Mouse (Mus musculus) heart, postnatal 25 days (tissue): Measurements from ENCODE around the gene Aox4. TPM values are rescaled to one million over a fixed set of nuclear protein-coding genes. Genes with fewer than 3 reads are reported as not detected.

Experiments
- DNase-seq: peaks from one replicate; pipeline ENCODE4 v3.0.0; 2022; ENCODE audit warnings: low spot score
- intact Hi-C: fragments of 180-260 bp; cut with DNase I; formaldehyde crosslinking; loops from one replicate; pipeline ENCODE4 v1.15.1; 2025
- total RNA-seq, 2 experiments: library from RNA; stranded (reverse); gene quantifications; 2 replicates each; pipeline ENCODE4 v1.2.3; 2021

Gene Aox4
- total RNA-seq = not detected

DNA sequence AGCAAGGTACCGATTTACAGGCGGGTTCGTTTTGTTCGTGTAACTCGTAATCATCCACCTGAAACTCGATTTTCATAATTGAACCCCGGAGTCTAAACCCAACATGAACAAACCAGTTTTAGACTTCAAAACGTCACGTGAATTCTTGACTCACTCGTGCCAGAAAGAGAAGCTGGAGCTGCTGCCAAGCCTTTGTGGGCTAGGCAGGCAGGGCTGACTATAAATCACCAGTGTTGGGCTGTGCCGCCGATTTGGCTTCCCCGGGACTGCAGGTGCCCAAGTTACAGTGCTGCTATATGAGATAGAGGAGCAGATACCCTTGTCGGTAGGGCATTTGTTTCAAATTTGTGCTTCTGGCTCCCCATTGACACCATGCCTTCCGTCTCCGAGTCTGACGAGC, at the start of gene Aox4:
Gene Aox4, plus strand, starts transcription at position 195 of the 400 bp plus-strand sequence.
- intact Hi-C loops = no loop called here
- no peak for DNase-seq

DNA sequence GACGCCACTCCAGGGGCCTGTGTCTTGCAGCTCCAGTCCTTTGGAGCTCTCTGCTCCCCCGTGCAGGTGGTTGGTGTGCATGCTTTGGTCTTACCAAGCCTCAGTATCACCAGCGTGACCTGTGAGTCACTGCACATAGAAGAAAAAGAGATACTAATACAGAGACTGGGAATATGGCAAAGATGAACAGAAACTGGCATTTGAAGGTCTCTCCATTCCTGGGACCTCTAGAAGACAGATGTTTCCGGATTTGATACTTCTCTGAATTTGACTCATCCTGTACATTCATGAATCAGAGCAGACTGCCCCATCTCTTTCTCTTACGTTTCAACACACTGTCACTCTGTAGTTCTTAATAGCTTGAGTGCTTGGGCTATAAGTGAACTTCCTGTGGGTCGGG, 40.3 kb upstream of the Aox4 start:
- intact Hi-C loops = no loop called here
- no peak for DNase-seq

DNA sequence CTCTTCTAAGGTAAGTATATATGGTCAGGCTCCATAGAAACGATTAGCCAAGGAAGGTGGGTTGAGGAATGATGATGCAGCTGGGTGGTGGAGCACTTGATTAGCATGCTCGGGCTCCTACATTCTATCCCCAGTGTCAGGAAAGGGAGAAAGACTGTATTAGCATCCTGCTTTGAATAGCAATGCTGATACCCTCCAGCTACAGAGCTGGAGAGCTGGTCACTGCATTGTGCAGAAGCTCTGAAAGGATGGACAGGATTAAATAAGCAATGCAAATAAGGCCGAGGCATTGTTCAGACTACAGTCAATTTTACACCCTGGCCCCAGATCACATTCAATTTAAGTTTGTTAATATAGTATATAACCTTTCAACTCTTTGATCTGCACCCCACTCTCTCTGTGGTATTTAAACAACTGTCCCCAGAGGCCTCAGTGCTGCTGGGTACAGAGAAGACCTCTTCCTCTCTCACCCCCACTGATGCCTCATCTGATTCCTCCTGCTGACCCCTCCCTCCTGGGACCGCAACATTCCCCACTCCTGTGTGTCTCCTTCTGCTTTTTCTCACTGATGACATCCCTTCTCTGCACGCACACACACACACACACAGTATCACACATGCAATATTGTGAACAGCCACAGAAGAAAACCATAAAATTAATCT, 21.6 kb upstream of the Aox4 start:
- DNase-seq = no peak
- intact Hi-C loops = no loop called here

DNA sequence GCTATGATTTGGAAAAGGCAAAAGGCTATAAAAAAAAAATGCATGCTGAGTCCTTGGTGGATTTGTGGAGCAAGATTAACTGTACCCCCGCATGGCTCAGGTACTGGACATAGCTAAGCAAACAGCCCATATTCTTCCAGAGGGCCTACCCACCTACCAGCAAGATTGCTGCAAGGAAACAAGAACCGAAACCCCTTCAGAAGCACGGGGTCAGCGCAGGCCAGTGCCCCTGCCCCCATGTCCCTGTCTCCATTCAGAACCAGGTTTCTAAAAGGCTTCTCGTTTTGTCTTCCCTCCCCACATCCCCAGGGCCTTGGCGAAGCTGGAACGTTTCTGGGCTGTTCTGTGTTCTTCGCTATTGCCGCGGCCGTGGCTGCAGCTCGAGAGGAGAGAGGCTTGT, 15.9 kb upstream of the Aox4 start:
- intact Hi-C loops = no loop called here
- DNase-seq = no peak

DNA sequence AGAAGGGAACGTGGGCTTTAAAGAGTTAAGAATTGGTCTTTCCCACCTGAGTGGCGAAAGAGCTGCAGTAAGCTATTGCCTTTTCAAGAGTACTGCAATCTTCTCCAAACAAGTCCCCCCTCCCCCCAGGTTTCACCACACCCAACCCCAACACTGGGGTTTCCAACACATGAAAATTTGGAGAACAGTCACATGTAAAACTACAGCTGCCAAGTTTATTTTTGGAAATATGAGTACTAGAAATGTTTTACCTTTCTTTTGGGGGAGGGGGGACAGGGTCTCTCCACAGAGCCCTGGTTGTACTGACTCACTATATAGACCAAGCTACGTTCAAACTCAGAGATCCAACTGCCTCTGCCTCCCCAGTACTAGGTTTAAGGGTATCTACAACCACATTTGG, 15.2 kb upstream of the Aox4 start:
- no peak for DNase-seq
- intact Hi-C loops = no loop called here

DNA sequence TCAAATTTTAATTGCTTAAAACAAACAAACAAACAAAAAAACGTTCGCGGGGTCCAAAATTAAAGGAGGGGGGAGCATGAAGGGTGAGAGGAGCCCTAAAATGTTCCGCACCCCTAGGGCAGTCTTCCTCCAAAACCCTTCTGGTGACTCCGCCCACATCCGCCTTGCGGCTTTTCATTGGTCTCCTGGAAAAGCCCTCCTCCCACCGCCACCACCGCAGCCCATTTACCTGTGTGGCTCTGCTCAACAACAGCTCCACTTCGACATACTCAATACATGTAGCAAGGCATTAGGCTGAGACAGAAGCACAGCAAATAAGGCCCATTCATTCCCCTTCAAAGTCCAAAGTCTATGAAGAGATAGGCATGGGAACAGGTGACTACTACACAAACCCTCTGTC, 14.7 kb upstream of the Aox4 start:
- intact Hi-C loops = no loop called here
- no peak for DNase-seq

DNA sequence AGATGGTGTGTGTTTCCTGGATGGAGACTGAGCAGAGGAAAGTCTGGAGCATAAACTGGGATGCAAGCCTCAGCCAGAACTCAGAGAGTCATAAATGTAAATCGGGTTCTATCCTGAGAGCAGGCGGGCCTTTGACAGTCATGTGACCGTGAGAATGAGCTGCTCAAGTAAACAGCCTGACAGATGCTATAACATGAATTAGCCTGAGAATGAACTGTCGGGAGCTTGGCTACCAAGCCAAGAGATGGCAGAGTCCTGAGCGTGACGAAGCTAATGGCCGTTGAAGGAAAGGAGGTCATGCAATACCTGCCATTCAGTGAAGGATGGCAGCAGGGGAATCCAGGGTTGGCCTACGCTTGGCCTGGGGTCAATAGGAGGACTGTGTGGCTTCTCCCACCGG, 13.2 kb upstream of the Aox4 start:
- intact Hi-C loops = no loop called here
- no peak for DNase-seq

DNA sequence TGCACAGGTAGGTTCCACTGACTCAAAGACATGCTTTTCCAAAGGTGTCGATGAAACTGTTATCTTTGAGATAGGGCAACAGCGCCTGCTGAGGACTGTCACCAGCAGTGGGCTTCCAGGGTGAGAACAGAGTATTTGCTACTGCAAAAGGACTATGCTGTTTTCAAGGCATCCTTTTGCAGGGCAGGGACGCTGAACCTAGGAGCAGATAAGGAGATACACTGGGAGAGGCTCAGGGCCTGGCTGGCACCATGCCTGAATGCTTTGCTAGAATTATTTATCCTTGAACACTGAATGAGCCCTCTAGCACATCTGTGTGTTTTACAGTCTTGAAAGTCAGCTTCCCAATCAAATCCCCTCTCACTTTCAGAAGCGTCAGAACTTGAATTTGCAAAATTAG, 11.8 kb upstream of the Aox4 start:
- intact Hi-C loops = no loop called here
- DNase-seq = no peak

DNA sequence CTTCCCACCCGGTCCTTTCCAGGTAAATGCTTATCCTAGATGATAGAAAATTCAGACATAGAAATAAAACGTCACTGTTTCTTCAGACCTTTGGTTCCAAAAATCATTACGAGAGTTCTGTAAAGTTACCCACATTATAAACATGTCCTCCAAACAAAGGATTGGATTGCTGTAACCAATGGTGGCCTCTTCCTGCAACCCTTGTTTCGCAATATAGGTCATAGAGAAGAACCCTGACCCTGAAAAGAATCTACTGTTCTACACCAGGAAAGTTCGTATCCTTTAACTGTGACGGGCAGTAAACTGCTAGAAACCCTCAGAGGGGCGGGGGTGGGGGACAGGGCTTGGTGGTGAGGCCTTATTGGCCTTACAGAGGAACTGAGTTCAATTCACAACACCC, 2.6 kb downstream of the Aox4 start:
- intact Hi-C loops = no loop called here

DNA sequence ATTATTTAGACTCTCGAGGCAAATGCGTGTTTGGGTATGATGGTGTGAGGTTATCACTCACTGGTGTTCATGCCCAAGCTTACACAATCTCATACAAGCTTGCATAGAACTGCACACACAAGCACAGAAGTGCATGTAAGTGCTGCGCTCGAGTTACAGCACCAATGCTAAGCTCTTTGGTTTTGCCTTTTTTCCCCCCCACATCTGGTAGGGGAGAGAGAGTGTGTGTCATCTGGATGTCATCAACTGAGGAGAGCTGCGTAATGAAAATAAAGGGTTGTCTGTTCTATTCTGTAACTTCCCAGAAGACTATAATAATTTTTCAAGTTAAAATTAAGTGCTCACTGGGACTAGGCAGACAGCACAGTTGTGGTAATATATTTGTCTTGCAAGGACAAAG, 3.6 kb downstream of the Aox4 start:
- intact Hi-C loops = no loop called here
- no peak for DNase-seq

More for the DNA sequence above, 2.6 kb downstream of the Aox4 start:
- no peak for DNase-seq

DNA sequence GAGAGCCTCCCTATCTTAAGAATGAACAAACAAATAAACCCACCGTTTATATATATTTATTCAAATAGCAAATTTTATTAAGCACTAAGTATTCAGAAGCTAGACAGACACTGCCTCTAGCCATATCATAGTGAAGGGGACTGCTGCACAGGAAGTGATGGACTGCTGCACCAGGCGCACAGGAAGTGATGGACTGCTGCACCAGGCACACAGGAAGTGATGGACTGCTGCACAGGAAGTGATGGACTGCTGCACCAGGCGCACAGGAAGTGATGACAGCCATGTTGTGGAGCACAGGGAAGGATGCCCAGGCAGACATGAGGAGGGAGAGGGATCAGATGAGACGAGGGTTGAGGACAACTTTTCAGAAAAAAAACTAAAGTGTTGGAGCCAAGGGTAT, 5.2 kb downstream of the Aox4 start:
- intact Hi-C loops = no loop called here
- DNase-seq = no peak

DNA sequence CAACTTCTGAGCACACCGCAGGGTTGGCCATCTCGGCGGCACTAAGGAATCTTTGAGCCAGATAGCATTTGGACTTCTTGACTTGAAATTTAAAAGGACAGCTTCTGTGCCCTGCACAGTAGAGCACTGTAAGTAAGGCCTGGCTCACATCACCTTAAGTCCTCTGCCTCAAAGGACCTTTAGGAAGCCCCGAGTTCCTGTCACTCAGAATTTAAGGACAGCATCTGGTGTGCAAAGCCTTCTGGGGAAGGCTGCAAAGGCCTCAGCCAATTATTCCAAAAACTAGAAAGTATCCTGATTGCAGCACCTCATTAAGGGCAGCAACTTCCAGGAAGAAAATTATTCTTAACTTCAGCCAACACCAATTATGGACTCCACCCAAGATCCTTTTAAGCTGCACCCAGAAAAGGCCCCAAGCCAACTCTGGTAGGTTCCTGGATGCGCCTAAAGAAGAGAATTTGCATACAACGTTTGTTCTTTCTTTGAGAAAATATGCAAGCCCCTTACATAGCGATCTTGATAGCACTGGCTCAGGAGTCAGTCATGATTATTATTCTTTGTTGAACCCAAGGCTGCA, 5.8 kb downstream of the Aox4 start:
- no peak for DNase-seq
- intact Hi-C loops = no loop called here

DNA sequence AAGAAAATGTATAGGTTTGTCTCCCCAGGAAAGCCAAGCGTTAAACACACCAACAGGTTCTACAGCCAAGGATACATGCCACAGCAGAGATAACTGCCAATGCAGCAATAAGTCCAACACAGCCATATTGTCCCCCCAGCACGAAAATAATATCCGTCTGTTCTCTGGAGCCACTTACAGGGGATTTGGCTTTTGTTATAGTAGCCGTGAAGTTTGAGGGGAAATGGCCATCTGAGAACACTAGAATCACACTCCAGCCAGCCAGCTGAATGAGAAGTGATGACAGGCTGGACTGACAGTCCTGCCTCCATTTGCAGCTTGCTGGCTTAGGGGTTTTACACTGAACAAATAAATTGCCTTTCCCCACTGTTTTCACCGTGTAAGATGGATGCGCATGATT, 10.9 kb downstream of the Aox4 start:
- intact Hi-C loops = no loop called here
- no peak for DNase-seq

DNA sequence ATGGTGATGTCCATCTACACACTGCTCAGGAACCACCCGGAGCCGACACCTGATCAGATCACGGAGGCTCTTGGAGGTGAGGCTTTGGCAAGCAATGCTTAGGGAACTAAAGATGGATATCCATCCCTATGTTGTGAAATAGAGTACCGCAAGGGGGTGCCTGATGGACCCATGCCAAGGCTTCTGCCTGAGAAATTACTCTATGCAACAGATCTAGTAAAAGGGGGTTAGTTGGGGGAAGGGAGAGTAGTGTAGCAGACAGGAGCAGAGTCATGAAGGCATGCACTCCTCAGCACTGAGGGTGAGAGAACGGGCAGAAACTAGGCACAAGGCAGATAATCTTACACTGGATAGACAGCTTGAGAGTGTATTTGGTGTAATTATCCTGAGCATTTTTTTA, 11.7 kb downstream of the Aox4 start:
- DNase-seq = no peak
- intact Hi-C loops = no loop called here

DNA sequence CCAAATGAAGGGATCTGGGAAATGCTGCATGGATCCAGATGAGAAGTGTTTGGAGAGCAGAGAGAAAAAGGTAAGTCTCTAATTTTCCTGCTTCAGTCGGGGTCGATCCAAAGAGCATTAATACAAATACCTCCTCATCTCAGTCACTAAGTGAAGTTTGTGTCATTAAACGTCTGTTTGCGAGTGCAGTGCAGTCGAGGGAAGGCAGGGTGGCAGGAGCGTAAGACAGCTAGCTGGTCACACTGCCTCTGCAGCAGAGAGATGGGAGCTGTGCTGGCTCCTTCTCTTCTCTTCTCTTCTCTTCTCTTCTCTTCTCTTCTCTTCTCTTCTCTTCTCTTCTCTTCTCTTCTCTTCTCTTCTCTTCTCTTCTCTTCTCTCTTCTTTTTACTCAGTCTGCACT, 17.9 kb downstream of the Aox4 start:
- DNase-seq = no peak
- intact Hi-C loops = no loop called here

DNA sequence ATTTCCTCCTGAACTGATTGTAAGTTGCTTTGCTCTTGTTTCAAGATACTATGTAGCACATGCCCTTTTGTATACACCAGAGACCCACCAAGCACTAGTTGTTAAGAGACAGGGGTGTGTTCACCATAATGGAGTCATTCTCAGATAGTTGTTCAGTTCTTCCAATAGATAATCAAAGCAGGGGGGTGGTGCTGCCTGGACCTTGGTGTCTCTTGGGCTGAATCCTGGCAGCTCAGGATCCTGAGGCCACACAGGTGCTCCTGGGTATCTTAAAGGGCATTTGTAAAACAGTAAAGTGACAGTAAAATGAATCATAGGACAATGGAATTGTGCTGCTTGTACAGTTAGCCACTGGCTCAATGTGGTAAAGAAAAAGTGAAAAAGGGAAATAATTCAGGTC, 18.7 kb downstream of the Aox4 start:
- no peak for DNase-seq
- intact Hi-C loops = no loop called here

DNA sequence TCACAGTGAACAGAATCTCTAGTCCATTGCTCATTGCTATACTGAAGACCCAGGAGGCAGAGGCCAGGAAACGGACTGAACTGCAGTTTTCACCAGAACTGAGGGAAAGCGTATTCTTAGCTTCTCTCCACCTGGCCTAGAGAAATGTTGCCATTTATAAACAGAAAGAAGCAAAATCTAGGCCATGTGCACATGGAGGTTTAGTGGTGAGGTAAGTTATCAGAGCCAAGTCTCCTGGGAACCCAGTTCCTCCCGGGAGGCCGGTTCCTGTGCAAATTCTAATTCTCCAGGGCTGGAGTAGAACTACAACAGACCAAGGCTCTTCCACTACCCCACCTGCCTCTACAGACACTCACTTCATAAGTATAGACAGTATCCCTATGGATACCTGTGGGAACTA, 19.6 kb downstream of the Aox4 start:
- DNase-seq = no peak
- intact Hi-C loops = no loop called here

DNA sequence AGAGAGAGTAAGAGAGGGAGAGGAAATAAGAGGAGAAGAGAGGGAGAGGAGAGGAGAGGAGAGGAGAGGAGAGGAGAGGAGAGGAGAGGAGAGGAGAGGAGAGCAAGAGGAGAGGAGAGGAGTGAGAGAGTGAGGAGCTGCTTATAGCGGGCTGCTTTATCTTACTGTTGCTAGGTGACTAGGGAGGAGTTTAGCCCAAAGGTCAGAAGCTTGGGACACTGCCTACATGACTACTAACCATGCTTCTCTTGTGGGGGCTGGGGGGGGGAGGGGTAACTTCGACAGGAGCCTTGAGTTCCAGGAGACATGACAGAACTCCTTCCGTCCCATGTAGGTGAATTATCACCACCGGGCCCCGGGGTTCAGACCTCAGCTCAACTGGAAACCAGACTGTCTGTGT, 20.3 kb downstream of the Aox4 start:
- DNase-seq = no peak

DNA sequence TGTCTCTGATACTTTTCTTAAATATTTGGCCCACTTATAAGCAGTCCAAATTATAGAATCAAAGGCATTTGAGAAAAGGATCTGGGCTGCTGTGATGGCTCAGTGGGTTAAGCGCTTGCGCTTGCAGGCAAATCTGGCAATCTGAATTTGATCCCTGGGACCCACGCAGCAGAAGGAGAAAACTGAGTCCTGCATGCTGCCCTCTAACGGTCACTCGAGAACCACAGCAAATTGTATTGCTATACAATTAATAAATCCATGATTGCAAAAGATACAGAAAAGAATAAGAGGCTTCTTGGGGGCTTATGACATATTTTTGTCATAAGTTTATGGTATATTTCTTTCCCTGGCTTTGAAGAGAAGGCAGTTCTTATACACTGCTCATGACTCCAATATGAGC, 25.2 kb downstream of the Aox4 start:
- intact Hi-C loops = no loop called here
- no peak for DNase-seq

More for the DNA sequence above, 20.3 kb downstream of the Aox4 start:
- intact Hi-C loops = no loop called here

DNA sequence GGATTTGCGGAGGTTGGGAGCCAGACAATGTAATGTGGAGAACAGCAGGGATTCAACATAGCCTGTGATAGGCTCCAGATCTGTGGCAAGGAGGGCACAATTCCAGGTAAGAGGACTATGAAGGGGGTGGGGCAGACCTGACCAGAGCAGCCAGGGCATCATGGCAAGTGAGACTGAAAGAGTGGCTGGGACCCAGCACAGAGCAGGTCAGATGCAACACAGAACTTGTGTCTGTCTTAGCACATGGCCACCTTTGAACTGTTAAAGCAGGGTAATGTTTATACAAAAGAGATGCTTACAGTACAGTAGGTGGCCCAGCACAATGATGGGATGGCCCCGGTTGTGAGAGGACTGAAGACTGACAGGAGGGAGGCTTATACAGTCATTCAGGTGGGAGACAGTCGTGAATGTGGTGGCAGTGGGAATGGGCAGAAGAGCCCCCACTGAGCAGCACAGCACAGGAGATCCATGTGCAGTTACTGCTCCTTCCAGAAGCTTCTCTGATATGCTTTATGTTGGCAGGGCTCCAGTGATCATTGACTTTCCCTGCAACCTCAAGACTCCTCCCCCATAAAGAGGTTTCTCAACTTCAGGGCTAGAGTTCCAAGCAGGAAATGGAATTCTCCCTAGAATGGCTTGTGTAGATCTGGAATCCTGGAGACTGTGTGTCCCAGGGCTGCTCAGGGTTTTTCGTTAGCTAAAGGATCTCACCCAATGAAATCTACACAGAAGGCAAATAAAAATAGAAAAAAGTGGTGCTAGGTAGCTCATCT, 27.5 kb downstream of the Aox4 start:
- intact Hi-C loops = no loop called here
- no peak for DNase-seq

DNA sequence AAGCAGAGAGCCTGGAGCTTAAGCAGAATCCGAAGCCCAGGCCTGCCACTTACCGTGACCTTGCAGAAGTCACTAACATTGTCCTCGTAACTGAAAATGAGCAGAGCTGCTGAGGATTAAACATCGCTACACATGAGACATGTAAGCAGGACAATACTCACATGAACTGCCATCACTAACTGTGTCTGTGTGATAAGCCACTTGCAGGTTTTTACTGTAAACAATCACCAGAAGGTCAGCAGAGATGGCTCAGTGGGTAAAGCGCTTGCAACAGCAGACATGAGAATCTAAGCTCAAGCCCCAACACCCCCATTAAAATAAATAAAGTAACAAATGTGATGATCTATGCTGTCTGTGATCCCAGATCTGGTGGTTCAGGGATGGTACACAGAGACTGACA, 28.2 kb downstream of the Aox4 start:
- intact Hi-C loops = no loop called here

DNA sequence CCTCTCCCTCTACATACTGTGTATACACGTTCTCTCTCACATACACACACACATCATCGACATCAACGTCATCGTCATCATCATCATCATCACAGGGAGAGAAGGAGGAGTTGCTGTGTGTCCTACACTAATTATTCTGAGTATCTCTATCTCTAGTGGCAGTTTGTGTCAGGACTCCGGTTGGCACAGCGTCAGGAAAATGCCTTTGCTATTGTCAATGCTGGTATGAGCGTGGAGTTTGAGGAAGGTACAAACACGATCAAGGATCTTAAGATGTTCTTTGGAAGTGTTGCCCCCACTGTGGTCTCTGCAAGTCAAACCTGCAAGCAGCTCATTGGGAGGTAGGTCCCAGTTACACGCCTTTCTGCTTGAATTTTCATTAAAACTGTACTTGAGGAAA, 28.8 kb downstream of the Aox4 start:
- no peak for DNase-seq
- intact Hi-C loops = no loop called here

More for the DNA sequence above, 28.2 kb downstream of the Aox4 start:
- no peak for DNase-seq
